Mouse (Mus musculus) hindbrain, embryonic 14.5 days (tissue): ENCODE data around the gene Kirrel3. TPM values are rescaled to one million over a fixed set of nuclear protein-coding genes. Genes with fewer than 3 reads are reported as not detected.
A peak's percentile ranks its signal among the peaks of the same experiment; 100 is the strongest.

Experiments used
- ATAC-seq: fragments of 200-750 bp; cut with Nextera tagmentation; 2 replicates; pipeline ENCODE4 v1.8.0; 2017; ENCODE audit warnings: moderate number of reproducible peaks, mild to moderate bottlenecking, moderate TSS enrichment, moderate library complexity; ENCODE audit not compliant: low FRiP score
- DNase-seq: peaks from one replicate; pipeline ENCODE4 v3.0.0-alpha.2; 2015; ENCODE audit warnings: low spot score
- H3K27ac ChIP-seq: fragments of 300-500 bp; sonication (generic); 2 replicates; pipeline ENCODE4 v1.5.1; 2014; ENCODE audit warnings: mild to moderate bottlenecking, moderate library complexity
- H3K27me3 ChIP-seq: fragments of 300-500 bp; sonication (generic); 2 replicates; pipeline ENCODE4 v1.6.1; 2014; ENCODE audit warnings: mild to moderate bottlenecking, low read length, mixed read lengths; ENCODE audit not compliant: control insufficient read depth, insufficient read depth
- H3K36me3 ChIP-seq: fragments of 300-500 bp; sonication (generic); replicated peaks from 2 replicates; pipeline ENCODE4 v1.6.1; 2014; ENCODE audit not compliant: control insufficient read depth, insufficient read depth
- H3K4me1 ChIP-seq: fragments of 300-500 bp; sonication (generic); replicated peaks from 2 replicates; pipeline ENCODE4 v1.6.1; 2014; ENCODE audit warnings: antibody characterized with exemption, low read length, mixed read lengths; ENCODE audit not compliant: control insufficient read depth, insufficient read depth
- H3K4me2 ChIP-seq: fragments of 300-500 bp; sonication (generic); replicated peaks from 2 replicates; pipeline ENCODE4 v1.6.1; 2014; ENCODE audit warnings: mild to moderate bottlenecking, moderate library complexity
- H3K4me3 ChIP-seq: fragments of 300-500 bp; sonication (generic); replicated peaks from 2 replicates; pipeline ENCODE4 v1.5.1; 2014; ENCODE audit warnings: mild to moderate bottlenecking, low read length
- H3K9ac ChIP-seq: fragments of 300-500 bp; sonication (generic); 2 replicates; pipeline ENCODE4 v1.6.1; 2014
- H3K9me3 ChIP-seq: fragments of 300-500 bp; sonication (generic); 2 replicates; pipeline ENCODE4 v1.6.1; 2016; ENCODE audit warnings: low read length; ENCODE audit not compliant: control insufficient read depth
- WGBS: fragments of 180-500 bp; shearing (Covaris S2); extraction: QIAGEN DNeasy Blood & Tissue Kit; methylation state at CpG from one replicate; pipeline ENCODE4 v1.1.7; 2014; 5-methylcytosine and 5-hydroxymethylcytosine counted together
- polyA plus RNA-seq: library from polyadenylated mRNA; unstranded; fragments of >200 nt; fragmentation: Nextera tagmentation; extraction: Ambion mirVana; gene quantifications from 2 replicates; pipeline ENCODE4 v1.2.1, GENCODE M21; 2014

Gene Kirrel3
- polyA plus RNA-seq, 1 experiment from 2014 or later = 38.8 TPM

DNA sequence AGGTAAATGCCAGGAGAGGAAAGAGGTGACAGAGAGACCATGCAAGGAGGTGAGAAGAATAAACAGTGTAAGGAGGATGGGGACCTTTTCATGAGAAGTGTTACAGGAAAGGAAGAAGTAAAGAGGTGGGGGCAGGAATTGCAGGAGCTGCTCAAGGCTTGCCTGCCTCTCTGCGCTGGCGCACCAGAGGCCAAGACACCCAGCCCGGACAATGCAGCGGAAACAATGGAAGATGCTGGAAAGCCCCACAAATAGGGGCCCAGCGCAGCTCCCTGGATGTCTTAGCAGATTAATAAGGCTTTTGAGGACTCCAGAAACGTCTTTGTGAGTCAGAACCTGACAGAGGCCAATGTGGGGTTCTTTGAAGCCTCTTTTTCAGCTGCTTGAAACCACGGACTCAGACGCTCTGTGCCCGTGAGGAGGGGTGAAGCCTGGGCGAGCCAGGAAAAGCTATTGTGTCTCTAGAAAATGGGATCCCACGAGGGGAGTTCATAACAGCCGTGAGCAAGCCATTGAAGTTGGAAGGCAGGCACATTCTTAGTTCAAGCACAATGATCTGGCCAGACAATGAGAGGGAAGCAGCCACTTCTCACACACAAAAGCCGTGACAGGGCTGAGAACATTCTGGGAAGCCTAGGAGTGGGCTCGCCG, 385.7 kb downstream of the Kirrel3 start:
- Histone ChIP-seq H3K4me1 (peaks cover 19% of the 10 kb centered on the region), H3K27me3 (no peaks in the 10 kb centered on the region), H3K27ac (peak overlapping the region; percentile 59), H3K9me3 (no peaks in the 10 kb centered on the region), H3K4me2 (peak overlapping the region; percentile 32), H3K36me3 (no peaks in the 10 kb centered on the region), H3K9ac (peak overlapping the region; percentile 39), H3K4me3 (no peak overlapping the region)
- 18% methylated on average over 15 of the region's 15 CpGs for WGBS
- ATAC-seq (peak; percentile 36; the same call in 1 of the 2 replicates), DNase-seq (no peak)

DNA sequence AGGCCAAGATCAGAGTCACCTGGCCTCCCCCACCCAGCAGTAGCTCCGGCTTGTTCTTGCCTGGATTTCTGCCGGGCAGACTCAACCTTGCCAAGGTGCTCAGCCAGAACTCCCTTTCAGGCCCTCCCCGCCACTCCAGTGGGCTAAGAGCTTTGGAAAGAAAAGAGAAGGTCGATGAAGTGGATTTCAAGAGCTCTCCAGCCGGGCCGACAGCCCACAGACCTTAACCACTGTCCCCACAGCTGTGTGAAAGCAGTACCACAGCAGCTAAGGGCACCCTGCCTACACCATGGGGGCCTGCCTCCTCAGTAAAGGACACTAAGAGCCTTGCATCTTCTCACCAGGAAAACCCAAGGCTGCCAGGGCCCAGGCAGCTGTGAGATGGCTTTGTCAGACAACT, 389.5 kb downstream of the Kirrel3 start:
- Histone ChIP-seq H3K4me3 (no peak overlapping the region), H3K27me3 (no peaks in the 10 kb centered on the region), H3K36me3 (no peaks in the 10 kb centered on the region), H3K9me3 (no peaks in the 10 kb centered on the region), H3K4me2 (no peak overlapping the region), H3K9ac (no peak overlapping the region), H3K4me1 (peaks cover 14% of the 10 kb centered on the region), H3K27ac (no peak overlapping the region)
- no peak for DNase-seq
- ATAC-seq = no peak
- 76% methylated on average over 6 of the region's 6 CpGs for WGBS

DNA sequence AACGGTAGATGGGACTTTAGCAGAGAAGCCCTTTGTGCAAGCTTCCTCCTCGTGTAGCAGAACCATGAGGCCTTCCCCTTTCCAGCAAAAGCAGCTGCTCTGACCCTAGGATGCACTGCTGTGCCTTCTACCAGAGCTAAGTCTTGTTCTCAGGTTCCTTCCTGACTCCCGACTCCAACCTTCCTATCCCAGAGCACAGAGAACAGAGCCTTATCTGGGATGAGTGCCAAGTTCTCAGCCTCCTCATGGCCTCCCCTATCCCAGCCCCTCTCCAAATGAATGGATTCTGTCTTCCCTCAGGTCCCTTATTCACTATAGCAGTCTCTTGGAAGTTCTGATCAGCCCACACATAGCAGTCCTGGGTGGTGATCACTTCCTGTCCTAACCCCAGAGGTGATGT, 391.5 kb downstream of the Kirrel3 start:
- Histone ChIP-seq H3K9me3 (no peaks in the 10 kb centered on the region), H3K4me3 (no peak overlapping the region), H3K4me1 (peaks cover 5% of the 10 kb centered on the region; the same call in 1 of the 2 replicates), H3K4me2 (no peak overlapping the region), H3K27ac (no peak overlapping the region), H3K36me3 (no peaks in the 10 kb centered on the region), H3K9ac (no peak overlapping the region), H3K27me3 (no peaks in the 10 kb centered on the region)
- no peak for ATAC-seq
- DNase-seq = no peak
- WGBS = 59% methylated on average over 3 of the region's 3 CpGs

DNA sequence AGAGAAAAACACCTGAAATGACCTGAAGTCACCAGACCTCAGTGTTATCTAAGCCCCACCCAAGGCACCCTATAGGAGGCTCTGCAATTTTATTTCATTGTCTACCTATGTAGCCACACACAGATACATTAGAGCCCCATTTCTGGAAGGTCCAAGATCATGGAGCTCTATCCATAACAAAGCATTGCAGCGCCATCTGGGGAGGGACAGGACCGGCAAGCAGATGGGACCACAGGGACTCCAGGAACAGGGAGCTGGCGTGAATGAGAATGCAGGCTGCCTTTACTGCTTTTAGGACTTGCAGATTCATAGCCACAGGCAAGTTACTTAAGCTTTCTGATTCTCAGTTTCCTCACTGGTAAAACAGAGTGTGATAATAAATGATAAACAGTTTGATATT, 392.1 kb downstream of the Kirrel3 start:
- no peaks in the 10 kb centered on the region for H3K36me3 ChIP-seq
- H3K4me2 ChIP-seq = no peak overlapping the region
- DNase-seq (no peak), ATAC-seq (no peak)
- no peak overlapping the region for H3K4me3 ChIP-seq
- peaks cover 6% of the 10 kb centered on the region; the same call in 1 of the 2 replicates for H3K4me1 ChIP-seq
- WGBS = 50% methylated on average over 3 of the region's 3 CpGs
- H3K27ac ChIP-seq = no peak overlapping the region
- H3K27me3 ChIP-seq = no peaks in the 10 kb centered on the region
- no peak overlapping the region for H3K9ac ChIP-seq
- H3K9me3 ChIP-seq = no peaks in the 10 kb centered on the region

DNA sequence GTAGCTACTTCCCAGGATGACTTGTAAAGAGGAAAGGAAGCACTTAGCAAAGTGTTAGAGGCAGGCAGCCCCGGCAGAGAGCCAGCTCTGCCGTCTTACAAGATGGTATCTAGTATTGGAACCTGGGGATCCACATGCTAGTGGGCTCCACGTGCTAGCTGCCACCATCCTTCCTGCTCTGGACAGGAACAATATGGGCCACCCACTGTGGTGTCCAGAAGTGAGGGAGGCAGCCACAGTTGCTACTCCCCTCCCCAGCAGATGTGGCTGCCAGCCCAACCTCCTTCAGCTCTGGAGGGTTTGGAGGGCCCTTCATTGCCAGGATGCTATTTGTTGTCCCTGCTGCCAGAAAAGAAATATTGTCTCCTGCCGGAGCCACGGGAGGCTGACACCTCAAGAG, 396.1 kb downstream of the Kirrel3 start:
- Histone ChIP-seq H3K4me1 (peaks cover 6% of the 10 kb centered on the region; the same call in 1 of the 2 replicates), H3K27me3 (0 out of 2 replicates have a peak, but pooled peaks cover 3% of the 10 kb centered on the region), H3K27ac (no peak overlapping the region), H3K9me3 (no peaks in the 10 kb centered on the region), H3K36me3 (no peaks in the 10 kb centered on the region), H3K4me3 (no peak overlapping the region), H3K4me2 (no peak overlapping the region), H3K9ac (no peak overlapping the region)
- WGBS = 13% methylated on average over 5 of the region's 5 CpGs
- DNase-seq (no peak), ATAC-seq (no peak)

DNA sequence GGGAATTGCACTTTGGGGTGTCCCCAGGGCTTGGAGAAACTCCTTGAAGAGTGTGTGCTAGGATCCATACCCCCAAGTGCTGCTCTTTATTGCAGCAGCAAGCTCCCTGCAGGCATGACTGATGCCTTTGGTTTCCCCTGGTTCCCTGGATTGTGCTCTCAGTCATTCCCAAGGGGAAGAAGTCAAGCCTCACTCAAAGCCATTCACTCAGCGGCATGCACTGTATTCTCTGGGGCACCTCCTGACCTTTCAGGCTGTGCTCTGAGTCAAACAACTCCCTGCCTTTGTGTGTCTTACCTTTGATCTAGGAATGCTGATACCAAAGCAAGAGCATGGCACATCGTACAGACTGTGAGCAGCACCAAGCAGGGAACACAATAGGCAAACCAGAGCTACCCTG, 396.5 kb downstream of the Kirrel3 start:
- Histone ChIP-seq H3K4me1 (peaks cover 8% of the 10 kb centered on the region; the same call in 1 of the 2 replicates), H3K4me3 (no peak overlapping the region), H3K27me3 (0 out of 2 replicates have a peak, but pooled peaks cover 3% of the 10 kb centered on the region), H3K36me3 (no peaks in the 10 kb centered on the region), H3K4me2 (no peak overlapping the region), H3K9me3 (no peaks in the 10 kb centered on the region), H3K27ac (no peak overlapping the region), H3K9ac (no peak overlapping the region)
- DNase-seq (no peak), ATAC-seq (no peak)
- 4% methylated on average over 2 of the region's 2 CpGs for WGBS

DNA sequence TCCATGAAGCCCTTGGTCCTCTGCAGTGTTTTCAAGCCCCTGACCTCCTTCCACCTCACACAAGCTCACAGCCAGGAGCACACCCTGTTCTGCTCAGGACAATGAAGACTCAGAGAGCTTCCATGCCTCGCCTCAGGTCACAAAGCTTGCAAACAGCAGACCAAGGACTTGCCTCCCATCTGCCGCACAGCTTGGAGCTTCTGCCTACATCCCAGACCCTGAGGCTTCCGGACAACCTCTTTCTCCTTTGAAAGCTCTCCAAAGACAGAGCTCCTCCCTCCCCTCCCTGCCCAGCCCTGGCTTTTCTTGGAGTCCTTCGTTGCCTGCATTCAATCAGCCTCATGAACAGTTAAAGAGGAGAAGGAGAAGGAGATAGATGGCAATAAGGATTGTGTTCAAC, 397.4 kb downstream of the Kirrel3 start:
- Histone ChIP-seq H3K4me3 (no peak overlapping the region), H3K9me3 (no peaks in the 10 kb centered on the region), H3K4me2 (no peak overlapping the region), H3K9ac (no peak overlapping the region), H3K4me1 (peaks cover 15% of the 10 kb centered on the region; the same call in 1 of the 2 replicates), H3K27me3 (0 out of 2 replicates have a peak, but pooled peaks cover 3% of the 10 kb centered on the region), H3K36me3 (no peaks in the 10 kb centered on the region), H3K27ac (no peak overlapping the region)
- no peak for DNase-seq
- 17% methylated on average over 4 of the region's 4 CpGs for WGBS
- no peak for ATAC-seq

DNA sequence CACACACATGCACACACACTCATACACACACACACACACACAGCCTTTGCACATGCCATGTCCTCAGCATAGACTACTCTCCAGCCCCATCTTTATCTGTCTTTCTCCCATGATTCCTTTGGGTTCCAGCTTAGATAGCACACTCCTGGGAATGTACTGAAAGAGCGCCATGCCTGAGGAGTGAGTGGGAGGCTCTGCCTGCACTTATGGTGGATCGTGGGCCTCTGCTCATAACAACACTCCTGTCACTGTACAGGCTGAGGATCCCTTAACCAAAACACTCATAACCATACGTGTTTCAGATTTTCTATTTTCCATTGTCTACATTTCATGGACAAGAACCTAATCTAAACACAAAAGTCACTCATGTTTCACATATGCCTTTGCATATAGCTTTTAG, 398.6 kb downstream of the Kirrel3 start:
- Histone ChIP-seq H3K4me2 (no peak overlapping the region), H3K9ac (no peak overlapping the region), H3K36me3 (no peaks in the 10 kb centered on the region), H3K9me3 (no peaks in the 10 kb centered on the region), H3K4me1 (peaks cover 15% of the 10 kb centered on the region; the same call in 1 of the 2 replicates), H3K27ac (no peak overlapping the region), H3K4me3 (no peak overlapping the region), H3K27me3 (0 out of 2 replicates have a peak, but pooled peaks cover 3% of the 10 kb centered on the region)
- 87% methylated on average over 3 of the region's 3 CpGs for WGBS
- ATAC-seq (no peak), DNase-seq (no peak)

DNA sequence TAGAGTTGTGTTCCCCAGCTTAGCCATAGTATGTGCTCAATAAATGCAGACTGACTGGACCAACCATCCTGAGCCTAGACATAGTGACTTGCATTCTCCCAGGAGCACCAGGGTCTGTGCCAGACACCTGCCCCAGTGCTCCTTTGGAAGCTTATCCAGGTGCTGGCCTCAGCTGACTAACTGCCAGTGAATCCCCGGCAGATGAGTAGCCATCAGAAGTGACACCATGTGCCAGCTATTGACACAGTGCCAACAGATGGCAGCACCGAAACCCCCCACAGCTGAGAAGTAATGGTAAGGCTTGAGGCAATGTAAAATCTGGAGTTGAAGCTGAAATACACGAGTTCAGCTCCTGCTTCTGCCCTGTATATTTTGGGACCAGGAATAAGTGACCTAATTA, 399.2 kb downstream of the Kirrel3 start:
- no peak for ATAC-seq
- H3K27ac ChIP-seq = no peak overlapping the region
- H3K27me3 ChIP-seq = 0 out of 2 replicates have a peak, but pooled peaks cover 3% of the 10 kb centered on the region
- no peak overlapping the region for H3K9ac ChIP-seq
- 64% methylated on average over 3 of the region's 3 CpGs for WGBS
- DNase-seq = no peak
- H3K4me3 ChIP-seq = no peak overlapping the region
- no peaks in the 10 kb centered on the region for H3K9me3 ChIP-seq
- H3K36me3 ChIP-seq = no peaks in the 10 kb centered on the region
- H3K4me1 ChIP-seq = peaks cover 15% of the 10 kb centered on the region; the same call in 1 of the 2 replicates
- H3K4me2 ChIP-seq = no peak overlapping the region
